Mouse (Mus musculus): ENCODE measurements around the gene Vwa3b. TPM values are rescaled to one million over a fixed set of nuclear protein-coding genes. Genes with fewer than 3 reads are reported as not detected.

The Vwa3b gene
- polyA plus RNA-seq, 1 experiment = 0.14 TPM

DNA sequence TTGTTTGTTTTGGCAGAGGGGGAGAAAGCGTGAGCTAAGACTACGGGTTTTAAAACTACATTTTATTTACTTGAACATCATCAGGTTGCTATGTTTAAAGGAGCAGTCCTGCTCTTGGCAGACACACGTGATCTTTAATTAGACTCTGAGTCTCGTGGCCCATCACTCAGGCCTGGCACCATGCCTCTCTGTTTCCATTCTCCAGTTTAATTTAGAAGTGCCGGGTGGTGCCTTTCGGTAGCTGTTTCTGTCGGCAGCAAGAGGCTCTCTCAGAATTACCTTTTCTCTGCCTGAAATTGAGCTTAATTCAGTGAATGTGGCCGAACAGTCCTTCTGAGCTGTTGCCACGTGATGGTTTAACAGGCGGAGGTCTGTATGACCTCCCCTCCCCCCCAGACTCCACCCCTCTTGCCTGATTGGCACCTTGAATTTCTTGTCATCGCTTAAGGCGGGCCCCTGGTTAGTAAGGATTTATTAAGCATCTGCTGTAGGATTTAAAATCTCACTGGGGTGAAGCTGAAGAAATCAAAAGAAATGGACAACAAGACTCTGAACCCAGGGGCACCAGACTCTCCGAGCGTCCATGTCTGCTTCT lies 51.7 kb downstream of the Vwa3b start:
- H3K36me3 ChIP-seq (ENCODE audit: control insufficient read depth, insufficient read depth, low read length) = no peaks in the 10 kb centered on the region
- no peaks in the 10 kb centered on the region for H3K4me1 ChIP-seq (ENCODE audit: control insufficient read depth, insufficient read depth, low read length)
- no peaks in the 10 kb centered on the region for H3K27me3 ChIP-seq (replicated peaks; ENCODE audit: control insufficient read depth, insufficient read depth, low read length)
- no peak overlapping the region for H3K27ac ChIP-seq (ENCODE audit: insufficient read depth, low read depth, low read length)
- TF ChIP-seq CTCF (conservative IDR thresholded peaks at IDR 0.05; ENCODE audit: insufficient read depth, insufficient read length, low read depth, low read length) = no peak
- no peak for TF ChIP-seq POLR2A (IDR thresholded peaks at IDR 0.05; ENCODE audit: low read depth, low read length)
- H3K4me3 ChIP-seq (ENCODE audit: insufficient read depth, low read depth, low read length) = no peak overlapping the region
- WGBS = 57% methylated on average over 14 of the region's 14 CpGs
- DNase-seq = peak; percentile 42

DNA sequence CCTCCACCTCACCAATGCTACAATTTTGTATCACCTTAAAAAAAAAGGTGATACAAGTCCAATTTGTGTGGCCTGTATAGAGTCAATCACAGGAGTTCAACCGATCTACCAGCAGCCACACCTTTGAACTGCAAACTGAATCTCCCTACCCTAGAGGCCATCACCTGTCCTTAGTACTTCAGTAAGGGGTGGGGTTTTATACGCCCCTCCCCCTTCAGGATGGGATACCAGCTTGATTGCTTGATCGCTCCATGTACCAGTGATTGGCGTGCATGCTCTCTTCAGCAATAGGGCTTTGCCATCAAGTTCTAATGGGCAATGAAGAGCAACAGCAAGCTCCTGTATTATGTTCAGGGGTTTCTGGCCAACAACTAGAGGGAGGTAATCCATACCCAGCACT lies 54.0 kb downstream of the Vwa3b start:
- Histone ChIP-seq H3K4me1 (ENCODE audit: control insufficient read depth, insufficient read depth, low read length) (no peaks in the 10 kb centered on the region), H3K4me3 (ENCODE audit: insufficient read depth, low read depth, low read length) (no peak overlapping the region), H3K27me3 (replicated peaks; ENCODE audit: control insufficient read depth, insufficient read depth, low read length) (no peaks in the 10 kb centered on the region), H3K36me3 (ENCODE audit: control insufficient read depth, insufficient read depth, low read length) (no peaks in the 10 kb centered on the region), H3K27ac (ENCODE audit: insufficient read depth, low read depth, low read length) (no peak overlapping the region)
- no peak for TF ChIP-seq POLR2A (IDR thresholded peaks at IDR 0.05; ENCODE audit: low read depth, low read length)
- TF ChIP-seq CTCF (conservative IDR thresholded peaks at IDR 0.05; ENCODE audit: insufficient read depth, insufficient read length, low read depth, low read length) = no peak
- WGBS = 89% methylated on average over 4 of the region's 4 CpGs
- DNase-seq = no peak

DNA sequence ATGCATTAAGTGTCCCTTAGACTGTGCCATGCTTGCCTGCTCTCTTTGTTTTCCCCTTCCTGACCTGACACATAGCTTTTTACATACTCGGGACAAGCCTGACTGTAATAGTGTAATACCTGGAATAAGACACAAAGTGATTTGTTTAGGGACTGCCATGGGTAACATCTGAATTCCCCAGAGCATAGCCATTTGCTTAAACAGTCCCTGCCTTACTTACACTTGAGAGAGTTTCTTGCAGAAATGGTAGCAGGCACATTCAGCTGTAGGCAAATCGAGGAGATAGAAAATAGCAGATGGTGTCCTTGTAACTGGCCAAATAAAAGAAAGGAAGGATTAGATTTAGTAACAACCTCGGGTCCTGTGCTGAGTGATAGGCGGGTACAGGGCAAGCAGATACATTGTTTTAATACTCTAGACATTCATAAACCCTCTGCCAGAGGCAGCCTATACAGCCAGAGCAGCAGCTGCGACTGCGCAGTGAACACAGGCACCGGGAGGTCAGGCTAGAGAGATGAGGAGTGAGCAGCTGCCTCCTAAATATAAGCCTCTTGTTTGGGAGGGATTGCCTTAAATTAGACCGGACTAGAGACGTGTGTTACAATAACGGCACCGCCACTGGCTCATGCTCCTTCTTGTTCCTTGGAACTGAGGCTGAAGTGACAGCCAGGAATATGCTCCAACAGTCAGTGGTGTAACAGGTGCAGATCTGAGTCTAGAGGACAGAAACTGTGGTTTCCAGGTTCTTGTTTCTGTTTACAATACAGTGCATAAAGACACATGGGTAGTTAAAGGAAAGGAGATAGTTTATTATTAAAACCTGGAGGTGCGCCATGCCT lies 55.2 kb downstream of the Vwa3b start:
- TF ChIP-seq CTCF (conservative IDR thresholded peaks at IDR 0.05; ENCODE audit: insufficient read depth, insufficient read length, low read depth, low read length) = no peak
- TF ChIP-seq POLR2A (IDR thresholded peaks at IDR 0.05; ENCODE audit: low read depth, low read length) = no peak
- H3K27me3 ChIP-seq (replicated peaks; ENCODE audit: control insufficient read depth, insufficient read depth, low read length) = no peaks in the 10 kb centered on the region
- no peak overlapping the region for H3K27ac ChIP-seq (ENCODE audit: insufficient read depth, low read depth, low read length)
- no peaks in the 10 kb centered on the region for H3K4me1 ChIP-seq (ENCODE audit: control insufficient read depth, insufficient read depth, low read length)
- no peak overlapping the region for H3K4me3 ChIP-seq (ENCODE audit: insufficient read depth, low read depth, low read length)
- WGBS = 73% methylated on average over 12 of the region's 12 CpGs
- H3K36me3 ChIP-seq (ENCODE audit: control insufficient read depth, insufficient read depth, low read length) = no peaks in the 10 kb centered on the region
- DNase-seq = no peak

DNA sequence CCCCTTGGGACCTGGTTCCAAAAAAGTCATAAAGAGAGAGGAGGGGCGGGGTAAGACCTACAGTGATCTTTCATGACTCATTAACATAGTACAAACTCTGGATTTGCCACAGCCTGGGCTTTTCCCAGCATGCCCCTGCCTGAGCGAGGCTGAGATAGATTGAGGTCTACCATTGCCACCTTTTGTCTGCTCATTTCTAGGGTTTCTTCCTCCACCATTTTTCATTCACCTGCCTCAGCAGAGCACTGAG lies 55.7 kb downstream of the Vwa3b start:
- no peaks in the 10 kb centered on the region for H3K36me3 ChIP-seq (ENCODE audit: control insufficient read depth, insufficient read depth, low read length)
- DNase-seq = no peak
- WGBS = 79% methylated on average over 2 of the region's 2 CpGs
- TF ChIP-seq POLR2A (IDR thresholded peaks at IDR 0.05; ENCODE audit: low read depth, low read length) (no peak), CTCF (conservative IDR thresholded peaks at IDR 0.05; ENCODE audit: insufficient read depth, insufficient read length, low read depth, low read length) (no peak)
- no peaks in the 10 kb centered on the region for H3K27me3 ChIP-seq (replicated peaks; ENCODE audit: control insufficient read depth, insufficient read depth, low read length)
- no peak overlapping the region for H3K27ac ChIP-seq (ENCODE audit: insufficient read depth, low read depth, low read length)
- no peaks in the 10 kb centered on the region for H3K4me1 ChIP-seq (ENCODE audit: control insufficient read depth, insufficient read depth, low read length)
- no peak overlapping the region for H3K4me3 ChIP-seq (ENCODE audit: insufficient read depth, low read depth, low read length)

DNA sequence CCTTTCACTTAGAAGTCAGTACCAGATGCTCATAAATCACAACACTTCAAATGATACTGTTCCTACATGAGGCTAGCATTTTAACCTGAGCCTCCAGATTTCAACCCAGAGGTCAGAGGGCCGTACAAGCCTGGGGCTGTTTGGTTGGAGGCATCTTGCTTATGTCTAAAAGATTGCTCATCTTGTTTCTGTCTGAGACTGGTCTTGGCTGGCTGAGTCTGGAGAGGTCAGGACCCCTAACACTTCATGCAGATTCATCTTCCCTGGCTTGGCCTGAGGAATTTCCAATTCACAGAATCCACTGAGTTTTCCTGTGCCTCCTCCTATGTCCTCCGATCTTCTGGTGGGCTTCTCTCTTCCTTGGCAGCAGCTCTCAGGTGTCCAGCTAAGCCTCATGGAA lies 57.7 kb downstream of the Vwa3b start:
- TF ChIP-seq CTCF (conservative IDR thresholded peaks at IDR 0.05; ENCODE audit: insufficient read depth, insufficient read length, low read depth, low read length) = no peak
- Histone ChIP-seq H3K4me1 (ENCODE audit: control insufficient read depth, insufficient read depth, low read length) (no peaks in the 10 kb centered on the region), H3K4me3 (ENCODE audit: insufficient read depth, low read depth, low read length) (no peak overlapping the region), H3K27ac (ENCODE audit: insufficient read depth, low read depth, low read length) (no peak overlapping the region), H3K36me3 (ENCODE audit: control insufficient read depth, insufficient read depth, low read length) (no peaks in the 10 kb centered on the region), H3K27me3 (replicated peaks; ENCODE audit: control insufficient read depth, insufficient read depth, low read length) (no peaks in the 10 kb centered on the region)
- DNase-seq = no peak
- 29% methylated on average over 2 of the region's 2 CpGs for WGBS

DNA sequence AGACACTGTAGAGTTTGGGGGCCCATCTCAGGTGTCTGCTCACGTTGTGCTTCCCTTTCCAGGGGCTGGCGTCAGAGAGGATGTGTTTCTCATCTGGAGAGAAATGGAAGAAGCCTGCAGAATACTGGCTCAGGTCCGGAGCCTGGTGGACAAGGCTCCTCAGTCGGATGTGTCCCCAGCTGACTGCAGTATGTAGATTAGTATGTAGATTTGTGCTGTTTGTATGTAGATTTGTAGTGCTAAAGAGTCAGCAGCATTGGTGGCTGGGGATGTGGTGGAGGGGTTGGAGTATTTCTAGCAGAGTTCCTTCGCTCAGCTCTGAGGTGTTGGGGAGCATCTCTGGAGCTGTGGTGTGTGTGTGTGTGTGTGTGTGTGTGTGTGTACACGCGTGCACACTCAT lies 58.8 kb downstream of the Vwa3b start:
- no peaks in the 10 kb centered on the region for H3K27me3 ChIP-seq (replicated peaks; ENCODE audit: control insufficient read depth, insufficient read depth, low read length)
- DNase-seq = no peak
- no peak for TF ChIP-seq POLR2A (IDR thresholded peaks at IDR 0.05; ENCODE audit: low read depth, low read length)
- no peak for TF ChIP-seq CTCF (conservative IDR thresholded peaks at IDR 0.05; ENCODE audit: insufficient read depth, insufficient read length, low read depth, low read length)
- WGBS = 66% methylated on average over 7 of the region's 7 CpGs
- no peaks in the 10 kb centered on the region for H3K4me1 ChIP-seq (ENCODE audit: control insufficient read depth, insufficient read depth, low read length)
- no peaks in the 10 kb centered on the region for H3K36me3 ChIP-seq (ENCODE audit: control insufficient read depth, insufficient read depth, low read length)
- no peak overlapping the region for H3K27ac ChIP-seq (ENCODE audit: insufficient read depth, low read depth, low read length)
- no peak overlapping the region for H3K4me3 ChIP-seq (ENCODE audit: insufficient read depth, low read depth, low read length)

DNA sequence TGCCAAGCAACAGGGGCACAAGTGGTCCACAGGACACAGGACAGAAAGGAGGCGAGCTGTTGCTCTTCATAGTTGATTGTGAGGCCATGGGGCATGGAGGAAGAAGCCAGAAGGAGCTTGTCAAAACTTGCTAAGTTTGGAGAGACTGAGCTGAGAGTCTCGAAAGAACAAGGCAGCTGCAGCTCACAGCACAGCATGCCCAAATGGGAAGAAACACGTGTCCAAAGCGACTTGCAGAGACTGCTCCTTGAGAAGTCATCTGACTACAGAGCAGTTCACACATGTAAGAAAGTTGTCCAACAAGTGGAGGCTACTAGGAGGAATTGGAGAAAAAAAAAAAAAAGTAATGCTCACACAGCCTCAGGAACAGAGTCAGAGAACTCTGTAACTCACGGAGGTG lies 62.8 kb downstream of the Vwa3b start:
- Histone ChIP-seq H3K4me1 (ENCODE audit: control insufficient read depth, insufficient read depth, low read length) (no peaks in the 10 kb centered on the region), H3K36me3 (ENCODE audit: control insufficient read depth, insufficient read depth, low read length) (no peaks in the 10 kb centered on the region), H3K27me3 (replicated peaks; ENCODE audit: control insufficient read depth, insufficient read depth, low read length) (no peaks in the 10 kb centered on the region), H3K4me3 (ENCODE audit: insufficient read depth, low read depth, low read length) (no peak overlapping the region), H3K27ac (ENCODE audit: insufficient read depth, low read depth, low read length) (no peak overlapping the region)
- WGBS = 69% methylated on average over 5 of the region's 5 CpGs
- DNase-seq = no peak
- TF ChIP-seq POLR2A (IDR thresholded peaks at IDR 0.05; ENCODE audit: low read depth, low read length) (no peak), CTCF (conservative IDR thresholded peaks at IDR 0.05; ENCODE audit: insufficient read depth, insufficient read length, low read depth, low read length) (no peak)

Measured in kidney, adult 2 months (tissue).